Mouse (Mus musculus) brain, embryonic 14.5 days (tissue): ENCODE measurements around the gene Pawr.

Experiments used
- CTCF ChIP-seq: fragments of 200-500 bp; IDR thresholded peaks from 2 replicates; pipeline ENCODE4 v1.5.1; 2012; ENCODE audit warnings: inconsistent platforms, mild to moderate bottlenecking, moderate library complexity, borderline replicate concordance; ENCODE audit not compliant: insufficient read depth, insufficient read length; ENCODE audit errors: extremely low read depth
- POLR2A ChIP-seq: fragments of 200-500 bp; IDR thresholded peaks from 2 replicates; pipeline ENCODE4 v1.6.1; 2012; ENCODE audit warnings: mild to moderate bottlenecking, inconsistent platforms, borderline replicate concordance; ENCODE audit not compliant: poor library complexity, insufficient read depth, insufficient read length, severe bottlenecking; ENCODE audit errors: extremely low read depth

GRCm38 (mm10) chr10:108339118-108339517 is 7.2 kb downstream of the Pawr start:
- TF ChIP-seq CTCF (no peak), POLR2A (no peak)
